Mouse (Mus musculus): ENCODE results near the gene Gm5622. TPM values are rescaled to one million over a fixed set of nuclear protein-coding genes. Genes with fewer than 3 reads are reported as not detected.

Gene Gm5622
- polyA plus RNA-seq (2015; fragmentation: Nextera tagmentation; extraction: Ambion mirVana), result not detected in 2 replicates

GRCm38 (mm10) chr14:51552490-51552889 lies at the start of gene Gm5622:
TSS of gene Gm5622 (plus strand) at chr14:51552790.

GRCm38 (mm10) chr14:51573963-51574362 lies 21.4 kb downstream of the Gm5622 start, which contains the start of gene Gm17175:
TSS of gene Gm17175 (minus strand) at chr14:51574063.

GRCm38 (mm10) chr14:51592039-51592438 lies 39.4 kb downstream of the Gm5622 start, which contains the start of gene Gm17174:
TSS of gene Gm17174 (minus strand) at chr14:51592139.

GRCm38 (mm10) chr14:51611210-51611609 lies 58.6 kb downstream of the Gm5622 start, which contains the start of gene Gm17078:
TSS of gene Gm17078 (minus strand) at chr14:51611310.

GRCm38 (mm10) chr14:51635566-51635965 lies 83.0 kb downstream of the Gm5622 start, which contains the start of gene Gm4181:
TSS of gene Gm4181 (minus strand) at chr14:51635666.

GRCm38 (mm10) chr14:51695368-51695767 lies 142.8 kb downstream of the Gm5622 start, which contains the start of gene Gm17079:
TSS of gene Gm17079 (minus strand) at chr14:51695468.

Other genes starting within 250 kb of the Gm5622 start
- not detected in 2 replicates for gene Gm7247, start 191.0 kb upstream of the Gm5622 start, polyA plus RNA-seq (2015; fragmentation: Nextera tagmentation; extraction: Ambion mirVana)
- gene Vmn2r88, start 142.0 kb upstream of the Gm5622 start, polyA plus RNA-seq (2015; fragmentation: Nextera tagmentation; extraction: Ambion mirVana), result not detected in 2 replicates
- not detected in 2 replicates for gene Vmn2r89, start 100.9 kb upstream of the Gm5622 start, polyA plus RNA-seq (2015; fragmentation: Nextera tagmentation; extraction: Ambion mirVana)
- gene Gm17175, start 21.3 kb downstream of the Gm5622 start, polyA plus RNA-seq (2015; fragmentation: Nextera tagmentation; extraction: Ambion mirVana), result not detected in 2 replicates
- not detected in 2 replicates for gene Gm17174, start 39.3 kb downstream of the Gm5622 start, polyA plus RNA-seq (2015; fragmentation: Nextera tagmentation; extraction: Ambion mirVana)
- gene Gm17078, start 58.5 kb downstream of the Gm5622 start, polyA plus RNA-seq (2015; fragmentation: Nextera tagmentation; extraction: Ambion mirVana), result not detected in 2 replicates
- gene Gm4181, start 82.9 kb downstream of the Gm5622 start, polyA plus RNA-seq (2015; fragmentation: Nextera tagmentation; extraction: Ambion mirVana), result not detected in 2 replicates
- not detected in 2 replicates for gene Gm17079, start 142.7 kb downstream of the Gm5622 start, polyA plus RNA-seq (2015; fragmentation: Nextera tagmentation; extraction: Ambion mirVana)
- not detected in 2 replicates for gene Gm5800, start 164.4 kb downstream of the Gm5622 start, polyA plus RNA-seq (2015; fragmentation: Nextera tagmentation; extraction: Ambion mirVana)
- not detected in 2 replicates for gene Ang4, start 220.8 kb downstream of the Gm5622 start, polyA plus RNA-seq (2015; fragmentation: Nextera tagmentation; extraction: Ambion mirVana)
- not detected in 2 replicates for gene AY358078, start 247.3 kb downstream of the Gm5622 start, polyA plus RNA-seq (2015; fragmentation: Nextera tagmentation; extraction: Ambion mirVana)

Measured in spleen, postnatal 0 days (tissue).